Mouse (Mus musculus) liver, embryonic 14.5 days (tissue): ENCODE results near the gene Igfbp4. TPM values are rescaled to one million over a fixed set of nuclear protein-coding genes. Genes with fewer than 3 reads are reported as not detected.

Experiments used
- ATAC-seq: fragments of 200-750 bp; cut with Nextera tagmentation; 2 replicates; pipeline ENCODE4 v1.8.0; 2017; ENCODE audit warnings: moderate number of reproducible peaks, mild to moderate bottlenecking, moderate library complexity; ENCODE audit not compliant: insufficient read depth
- DNase-seq, 3 experiments: peaks; one replicate each; pipeline ENCODE4 v3.0.0-alpha.2; 2012 to 2013; ENCODE audit warnings: low read depth in 3 of 3, low spot score in 3 of 3
- H3K27ac ChIP-seq: fragments of 300-500 bp; sonication (generic); 2 replicates; pipeline ENCODE4 v1.5.1; 2014; ENCODE audit warnings: moderate library complexity, mild to moderate bottlenecking, control low read depth, inconsistent platforms
- H3K27me3 ChIP-seq: fragments of 300-500 bp; sonication (generic); 2 replicates; pipeline ENCODE4 v1.6.1; 2014; ENCODE audit warnings: mild to moderate bottlenecking, low read length, moderate library complexity; ENCODE audit not compliant: control insufficient read depth, insufficient read depth
- H3K36me3 ChIP-seq: fragments of 300-500 bp; sonication (generic); replicated peaks from 2 replicates; pipeline ENCODE4 v1.6.1; 2014; ENCODE audit warnings: low read depth; ENCODE audit not compliant: control insufficient read depth, insufficient read depth
- H3K4me1 ChIP-seq, 2 experiments: fragments of 200-500 bp in 1 of 2; fragments of 300-500 bp in 1 of 2; sonication (generic) in 1 of 2; replicated peaks; 2 replicates each; pipeline ENCODE4 v1.6.1; 2012 to 2014; ENCODE audit warnings: antibody characterized with exemption in 1 of 2, inconsistent platforms in 1 of 2, low read length in 1 of 2; ENCODE audit not compliant: control insufficient read depth in 2 of 2, insufficient read depth in 2 of 2
- H3K4me2 ChIP-seq: fragments of 300-500 bp; sonication (generic); 2 replicates; pipeline ENCODE4 v1.6.1; 2014; ENCODE audit warnings: low read depth, mild to moderate bottlenecking, control low read depth, moderate library complexity
- H3K4me3 ChIP-seq, 2 experiments: fragments of 200-500 bp in 1 of 2; fragments of 300-500 bp in 1 of 2; sonication (generic) in 1 of 2; 2 replicates each; pipeline ENCODE4 v1.5.1; 2012 to 2014; ENCODE audit warnings: low read depth in 2 of 2, low read length in 2 of 2, mild to moderate bottlenecking in 2 of 2, control low read depth in 1 of 2, inconsistent platforms in 1 of 2, moderate library complexity in 1 of 2; ENCODE audit not compliant: insufficient read depth in 1 of 2
- H3K9ac ChIP-seq: fragments of 300-500 bp; sonication (generic); replicated peaks from 2 replicates; pipeline ENCODE4 v1.6.1; 2014; ENCODE audit warnings: mild to moderate bottlenecking, control low read depth, moderate library complexity
- H3K9me3 ChIP-seq: fragments of 300-500 bp; sonication (generic); 2 replicates; pipeline ENCODE4 v1.6.1; 2016; ENCODE audit warnings: low read length, mixed read lengths; ENCODE audit not compliant: control insufficient read depth
- CTCF ChIP-seq: IDR thresholded peaks from 2 replicates; pipeline ENCODE4 v1.5.1; 2016; ENCODE audit warnings: antibody characterized with exemption, low read depth, control low read depth
- EP300 ChIP-seq: IDR thresholded peaks from 2 replicates; pipeline ENCODE4 v1.6.1; 2016; ENCODE audit warnings: antibody characterized with exemption, low read depth
- WGBS: fragments of 180-500 bp; shearing (Covaris S2); extraction: QIAGEN DNeasy Blood & Tissue Kit; methylation state at CpG from one replicate; pipeline ENCODE4 v1.1.7; 2014; ENCODE audit not compliant: insufficient replicate concordance; 5-methylcytosine and 5-hydroxymethylcytosine counted together
- polyA plus RNA-seq, 2 experiments: library from polyadenylated mRNA; depleted of rRNA in 1 of 2; stranded (reverse) in 1 of 2; unstranded in 1 of 2; fragments of >200 nt; fragmentation: Nextera tagmentation in 1 of 2; extraction: Ambion mirVana in 1 of 2; gene quantifications; 2 replicates each; pipeline versions ENCODE4 v1.2.1 to v1.2.3; 2012 to 2014

Gene Igfbp4
- polyA plus RNA-seq, 2 experiments = 71.4 to 115 TPM

- no peak overlapping the region for H3K9ac ChIP-seq
- no peaks in the 10 kb centered on the region for H3K27me3 ChIP-seq
- no peak for ATAC-seq
- H3K9me3 ChIP-seq = no peaks in the 10 kb centered on the region
- no peak for DNase-seq
- no peak overlapping the region for H3K4me2 ChIP-seq
- no peaks in the 10 kb centered on the region for H3K4me1 ChIP-seq
- no peak overlapping the region for H3K27ac ChIP-seq
- H3K4me3 ChIP-seq = no peak overlapping the region
- TF ChIP-seq CTCF = no peak
- TF ChIP-seq EP300 = no peak
- no peaks in the 10 kb centered on the region for H3K36me3 ChIP-seq
- WGBS = 69% methylated on average over 8 of the region's 8 CpGs
Observed at GRCm38 (mm10) chr11:99083516-99083915, 42.5 kb downstream of the Igfbp4 start.

DNA sequence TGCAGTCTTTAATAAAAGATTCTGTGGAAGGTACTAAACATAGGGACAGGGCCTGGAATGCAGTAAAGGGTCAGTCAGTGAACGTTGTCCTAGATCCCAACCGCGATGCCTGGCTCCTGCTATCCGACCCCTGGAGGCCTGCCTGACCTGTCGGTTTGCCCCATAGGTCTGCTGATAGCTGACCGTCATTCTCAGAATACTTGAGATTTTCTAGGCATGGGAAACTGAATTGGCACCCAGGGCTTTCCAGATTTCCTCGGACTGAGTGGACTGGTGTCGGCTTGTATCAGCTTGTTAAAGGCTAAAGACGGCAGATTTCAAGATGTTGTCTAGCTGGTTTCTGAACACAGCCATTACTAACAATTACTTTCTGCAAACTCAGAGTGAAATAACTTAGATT lies 43.3 kb downstream of the Igfbp4 start:
- WGBS = 68% methylated on average over 9 of the region's 9 CpGs
- Histone ChIP-seq H3K27ac (no peak overlapping the region), H3K4me2 (no peak overlapping the region), H3K9ac (no peak overlapping the region), H3K9me3 (no peaks in the 10 kb centered on the region), H3K27me3 (no peaks in the 10 kb centered on the region), H3K4me1 (no peaks in the 10 kb centered on the region), H3K36me3 (no peaks in the 10 kb centered on the region), H3K4me3 (no peak overlapping the region)
- no peak for TF ChIP-seq EP300
- no peak for TF ChIP-seq CTCF
- ATAC-seq (no peak), DNase-seq (no peak)

- no peaks in the 10 kb centered on the region for H3K27me3 ChIP-seq
- H3K27ac ChIP-seq = no peak overlapping the region
- no peak for DNase-seq
- H3K4me2 ChIP-seq = no peak overlapping the region
- TF ChIP-seq CTCF (no peak), EP300 (no peak)
- WGBS = 23% methylated on average over 2 of the region's 2 CpGs
- H3K36me3 ChIP-seq = no peaks in the 10 kb centered on the region
- H3K9ac ChIP-seq = no peak overlapping the region
- ATAC-seq = no peak
- no peak overlapping the region for H3K4me3 ChIP-seq
- H3K9me3 ChIP-seq = no peaks in the 10 kb centered on the region
- no peaks in the 10 kb centered on the region for H3K4me1 ChIP-seq
Observed at GRCm38 (mm10) chr11:99088486-99088885, 47.4 kb downstream of the Igfbp4 start.

DNA sequence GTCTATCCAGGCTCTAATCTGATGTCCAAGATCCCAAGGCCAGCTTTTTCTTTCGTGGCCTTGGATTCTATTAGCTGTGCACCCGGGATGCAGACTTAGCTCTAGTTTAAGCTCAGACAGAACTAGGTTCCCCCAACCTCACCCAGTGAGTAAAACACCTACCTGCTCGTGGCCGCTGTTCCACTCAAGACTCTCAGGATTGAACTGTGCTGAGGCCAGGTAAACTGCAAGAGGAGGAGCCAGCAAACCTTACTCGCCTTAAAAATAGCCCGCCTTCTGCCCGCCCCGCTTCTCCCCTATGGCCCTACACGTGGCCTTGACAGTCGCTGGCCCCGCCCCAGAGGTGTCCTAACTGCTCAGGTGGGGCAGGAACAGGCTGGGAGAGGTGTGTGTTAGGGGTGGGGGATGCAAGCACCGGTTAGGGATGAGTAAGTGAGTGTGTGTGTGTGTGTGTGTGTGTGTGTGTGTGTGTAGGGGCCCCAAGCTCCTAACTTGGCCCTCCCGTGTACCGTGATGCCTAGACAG lies 48.1 kb downstream of the Igfbp4 start, which contains the start of gene Tns4:
TSS of gene Tns4 (minus strand) at position 230 of the 525 bp plus-strand sequence.
- WGBS = 54% methylated on average over 14 of the region's 14 CpGs
- no peak within 1 kb of the TSS for H3K4me3 ChIP-seq
- H3K4me1 ChIP-seq = no peaks in the 10 kb centered on the region
- no peak within 1 kb of the TSS for H3K9ac ChIP-seq
- H3K9me3 ChIP-seq = no peaks in the 10 kb centered on the region
- no peak for ATAC-seq
- no peak for DNase-seq
- no peaks in the 10 kb centered on the region for H3K27me3 ChIP-seq
- no peak within 1 kb of the TSS for H3K4me2 ChIP-seq
- TF ChIP-seq CTCF (no peak), EP300 (no peak)
- H3K36me3 ChIP-seq = no peaks in the 10 kb centered on the region
- H3K27ac ChIP-seq = no peak within 1 kb of the TSS

- no peaks in the 10 kb centered on the region for H3K27me3 ChIP-seq
- no peaks in the 10 kb centered on the region for H3K36me3 ChIP-seq
- no peak for TF ChIP-seq CTCF
- no peak for TF ChIP-seq EP300
- no peak overlapping the region for H3K27ac ChIP-seq
- H3K9ac ChIP-seq = no peak overlapping the region
- no peak overlapping the region for H3K4me2 ChIP-seq
- H3K9me3 ChIP-seq = no peaks in the 10 kb centered on the region
- WGBS = 66% methylated on average over 8 of the region's 8 CpGs
- no peak for DNase-seq
- H3K4me1 ChIP-seq = no peaks in the 10 kb centered on the region
- H3K4me3 ChIP-seq = no peak overlapping the region
- no peak for ATAC-seq
Observed at GRCm38 (mm10) chr11:99090391-99090790, 49.3 kb downstream of the Igfbp4 start.
